Mouse (Mus musculus): Measurements from ENCODE around the gene Uap1l1.

Uap1l1 gene

GRCm38 (mm10) chr2:25369996-25370395, 4.5 kb upstream of the Uap1l1 start:
- DNase-seq: no peak

- DNase-seq: no peak
These were observed 756 bp downstream of the Uap1l1 start for GRCm38 (mm10) chr2:25364761-25365090.

- no peak for DNase-seq
These were observed 1.2 kb downstream of the Uap1l1 start for GRCm38 (mm10) chr2:25364313-25364712.

- DNase-seq: no peak
These were observed 1.9 kb downstream of the Uap1l1 start for GRCm38 (mm10) chr2:25363478-25364178.

GRCm38 (mm10) chr2:25359848-25360247, 5.6 kb downstream of the Uap1l1 start:
- no peak for DNase-seq

- peak; percentile 88 for DNase-seq
These were observed 9.0 kb downstream of the Uap1l1 start, which contains the start of gene Dpp7 for GRCm38 (mm10) chr2:25356208-25357079. Dpp7 (minus strand) TSS chr2:25356359.

- no peak for DNase-seq
These were observed 9.9 kb downstream of the Uap1l1 start for GRCm38 (mm10) chr2:25355419-25356066.

- DNase-seq: no peak
These were observed 11.3 kb downstream of the Uap1l1 start for GRCm38 (mm10) chr2:25354211-25354610.

- no peak for DNase-seq
These were observed 14.8 kb downstream of the Uap1l1 start for GRCm38 (mm10) chr2:25350701-25351100.

GRCm38 (mm10) chr2:25349499-25349898, 16.0 kb downstream of the Uap1l1 start:
- no peak for DNase-seq

GRCm38 (mm10) chr2:25348162-25348561, 17.3 kb downstream of the Uap1l1 start:
- no peak for DNase-seq

- DNase-seq: no peak
These were observed 27.2 kb downstream of the Uap1l1 start for GRCm38 (mm10) chr2:25338303-25338702.

- no peak for DNase-seq
These were observed 31.9 kb downstream of the Uap1l1 start for GRCm38 (mm10) chr2:25333569-25333968.

GRCm38 (mm10) chr2:25332286-25333160, 33.0 kb downstream of the Uap1l1 start, which contains the start of gene Man1b1:
Man1b1 (plus strand) TSS chr2:25332338.
- DNase-seq: peak; percentile 99

- no peak for DNase-seq
These were observed 34.0 kb downstream of the Uap1l1 start for GRCm38 (mm10) chr2:25331470-25331869.

GRCm38 (mm10) chr2:25328440-25328839, 37.0 kb downstream of the Uap1l1 start:
- no peak for DNase-seq

- DNase-seq: no peak
These were observed 39.4 kb downstream of the Uap1l1 start for GRCm38 (mm10) chr2:25326036-25326435.

- no peak for DNase-seq
These were observed 45.4 kb downstream of the Uap1l1 start for GRCm38 (mm10) chr2:25320084-25320483.

GRCm38 (mm10) chr2:25318971-25319773, 46.3 kb downstream of the Uap1l1 start, which contains the start of gene Grin1:
Grin1 (minus strand) TSS chr2:25319187.
- DNase-seq: peak; percentile 93

- DNase-seq: peak; percentile 74
These were observed 47.1 kb downstream of the Uap1l1 start for GRCm38 (mm10) chr2:25318119-25318966.
